Comparison of ENCODE assay signal across 15 mouse cellular contexts in genomic region chr7:4912248-4912647, GRCm38 (mm10). TPM values are rescaled to one million over a fixed set of nuclear protein-coding genes. Genes with fewer than 3 reads are reported as not detected.
DNase-seq lines count a peak whose midpoint lies in the region; ATAC-seq and TF ChIP-seq lines count a peak whose summit lies in the region.
"Had no signal": no experiment of that assay in that cellular context is flagged by ENCODE, and none has a peak within 500 bp of the region (broad histone marks: within the 10 kb centered on the region; RNA-seq: fewer than 3 reads in every experiment).

No protein-coding gene starts in this region.

- no peak for TF ChIP-seq CTCF in ES-Bruce4 (IDR thresholded peaks at IDR 0.05; ENCODE audit: low read depth, low read length)

- DNase-seq in hindbrain, embryonic 14.5 days (ENCODE audit: low spot score), result no peak
- DNase-seq in 3T3-L1 (ENCODE audit: low read depth, low spot score), result peak; percentile 58
- DNase-seq in layer of hippocampus, adult 11-12 months (ENCODE audit: low spot score), result no peak
- no peak for DNase-seq in left cerebral cortex, adult 8-10 months (ENCODE audit: low spot score in 2 of 2)

- 60% methylated on average over 5 of the region's 5 CpGs for WGBS in hindbrain, embryonic 14.5 days
- WGBS in hindbrain, embryonic 12.5 days, result 63% methylated on average over 5 of the region's 5 CpGs
- 65% methylated on average over 5 of the region's 5 CpGs for WGBS in hindbrain, embryonic 16.5 days
- WGBS in kidney, embryonic 14.5 days, result 77% methylated on average over 5 of the region's 5 CpGs

- no peaks in the 10 kb centered on the region for H3K36me3 ChIP-seq in hindbrain, embryonic 14.5 days (replicated peaks; ENCODE audit: control insufficient read depth, insufficient read depth)
- H3K36me3 ChIP-seq in hindbrain, embryonic 12.5 days, result no peaks in the 10 kb centered on the region
- peaks cover 8% of the 10 kb centered on the region for H3K36me3 ChIP-seq in ES-Bruce4 (ENCODE audit: control insufficient read depth, insufficient read depth, low read length, poor library complexity, severe bottlenecking)
- H3K36me3 ChIP-seq in hindbrain, embryonic 16.5 days (ENCODE audit: control insufficient read depth, insufficient read depth, low read length), result no peaks in the 10 kb centered on the region
- H3K36me3 ChIP-seq in kidney, embryonic 14.5 days (ENCODE audit: control insufficient read depth, insufficient read depth, low read length), result no peaks in the 10 kb centered on the region; the same call in 1 of the 2 replicates
- H3K36me3 ChIP-seq: stomach, embryonic 15.5 days had no signal

- no peaks in the 10 kb centered on the region for H3K9me3 ChIP-seq in hindbrain, embryonic 14.5 days (ENCODE audit: control insufficient read depth, low read length)
- H3K9me3 ChIP-seq in hindbrain, embryonic 12.5 days (replicated peaks), result no peaks in the 10 kb centered on the region
- no peaks in the 10 kb centered on the region for H3K9me3 ChIP-seq in ES-Bruce4 (replicated peaks; ENCODE audit: control insufficient read depth, insufficient read depth, low read length, poor library complexity, severe bottlenecking)
- no peaks in the 10 kb centered on the region for H3K9me3 ChIP-seq in hindbrain, embryonic 16.5 days (ENCODE audit: control insufficient read depth, low read length)
- H3K9me3 ChIP-seq in kidney, embryonic 14.5 days (ENCODE audit: control insufficient read depth, low read length), result no peaks in the 10 kb centered on the region
- H3K9me3 ChIP-seq: heart, embryonic 13.5 days; stomach, embryonic 15.5 days had no signal

- H3K9ac ChIP-seq in hindbrain, embryonic 14.5 days, result no peak overlapping the region
- no peak overlapping the region for H3K9ac ChIP-seq in hindbrain, embryonic 12.5 days
- peak overlapping the region; percentile 84 for H3K9ac ChIP-seq in ES-Bruce4 (ENCODE audit: low read depth, poor library complexity, severe bottlenecking)
- no peak overlapping the region for H3K9ac ChIP-seq in hindbrain, embryonic 16.5 days (ENCODE audit: low read depth, low read length)
- H3K9ac ChIP-seq in kidney, embryonic 14.5 days (ENCODE audit: low read depth, low read length), result no peak overlapping the region
- H3K9ac ChIP-seq: heart, embryonic 13.5 days; stomach, embryonic 15.5 days had no signal

- no peak overlapping the region for H3K4me2 ChIP-seq in hindbrain, embryonic 14.5 days (replicated peaks)
- no peak overlapping the region for H3K4me2 ChIP-seq in hindbrain, embryonic 12.5 days (replicated peaks)
- no peak overlapping the region; the same call in 1 of the 2 replicates for H3K4me2 ChIP-seq in hindbrain, embryonic 16.5 days (ENCODE audit: low read length)
- no peak overlapping the region for H3K4me2 ChIP-seq in kidney, embryonic 14.5 days (replicated peaks; ENCODE audit: low read depth, low read length)
- H3K4me2 ChIP-seq: heart, embryonic 13.5 days; stomach, embryonic 15.5 days had no signal

- H3K27ac ChIP-seq in hindbrain, embryonic 14.5 days, result no peak overlapping the region
- no peak overlapping the region for H3K27ac ChIP-seq in hindbrain, embryonic 12.5 days
- peak overlapping the region; percentile 82 for H3K27ac ChIP-seq in ES-Bruce4 (ENCODE audit: insufficient read depth, low read length)
- H3K27ac ChIP-seq in hindbrain, embryonic 16.5 days (ENCODE audit: low read depth, low read length), result no peak overlapping the region
- no peak overlapping the region for H3K27ac ChIP-seq in kidney, embryonic 14.5 days (ENCODE audit: low read depth, low read length)
- H3K27ac ChIP-seq: heart, embryonic 13.5 days; macrophage; stomach, embryonic 15.5 days had no signal

- peaks cover 22% of the 10 kb centered on the region for H3K4me1 ChIP-seq in hindbrain, embryonic 14.5 days (replicated peaks; ENCODE audit: control insufficient read depth, insufficient read depth, low read length)
- H3K4me1 ChIP-seq in hindbrain, embryonic 12.5 days, result peaks cover 20% of the 10 kb centered on the region
- peaks cover 3% of the 10 kb centered on the region for H3K4me1 ChIP-seq in ES-Bruce4 (ENCODE audit: control insufficient read depth, insufficient read depth, low read length)
- H3K4me1 ChIP-seq in hindbrain, embryonic 16.5 days (ENCODE audit: control insufficient read depth, insufficient read depth, low read depth, low read length), result peaks cover 19% of the 10 kb centered on the region
- H3K4me1 ChIP-seq in kidney, embryonic 14.5 days (ENCODE audit: control insufficient read depth, insufficient read depth, low read length), result peaks cover 17% of the 10 kb centered on the region

- no peak for ATAC-seq in hindbrain, embryonic 14.5 days (ENCODE audit: low FRiP score)
- ATAC-seq in hindbrain, embryonic 12.5 days (ENCODE audit: low FRiP score), result no peak
- ATAC-seq in hindbrain, embryonic 16.5 days, result no peak
- ATAC-seq in kidney, embryonic 14.5 days (ENCODE audit: low FRiP score, low TSS enrichment), result no peak

- peak overlapping the region; percentile 4; the same call in 1 of the 2 replicates for H3K4me3 ChIP-seq in hindbrain, embryonic 14.5 days (replicated peaks; ENCODE audit: low read length)
- H3K4me3 ChIP-seq in hindbrain, embryonic 12.5 days, result no peak overlapping the region
- H3K4me3 ChIP-seq in ES-Bruce4 (ENCODE audit: low read depth, low read length), result peak overlapping the region; percentile 100
- H3K4me3 ChIP-seq in hindbrain, embryonic 16.5 days (ENCODE audit: low read length), result peak overlapping the region; percentile 14
- H3K4me3 ChIP-seq in kidney, embryonic 14.5 days (ENCODE audit: low read length), result no peak overlapping the region
- H3K4me3 ChIP-seq: heart, embryonic 13.5 days; stomach, embryonic 15.5 days had no signal

- TF ChIP-seq EP300 in ES-Bruce4 (IDR thresholded peaks at IDR 0.05; ENCODE audit: insufficient read depth, low read depth, low read length), result 0 out of 2 replicates have a peak, but pooled peaks have one; percentile 23

- H3K27me3 ChIP-seq in hindbrain, embryonic 14.5 days (ENCODE audit: control insufficient read depth, insufficient read depth, low read length), result no peaks in the 10 kb centered on the region
- no peaks in the 10 kb centered on the region for H3K27me3 ChIP-seq in hindbrain, embryonic 12.5 days
- H3K27me3 ChIP-seq in ES-Bruce4 (ENCODE audit: control insufficient read depth, insufficient read depth, low read length, poor library complexity, severe bottlenecking), result no peaks in the 10 kb centered on the region
- no peaks in the 10 kb centered on the region for H3K27me3 ChIP-seq in hindbrain, embryonic 16.5 days (replicated peaks; ENCODE audit: control insufficient read depth, insufficient read depth, low read length)
- no peaks in the 10 kb centered on the region for H3K27me3 ChIP-seq in kidney, embryonic 14.5 days (ENCODE audit: control insufficient read depth, insufficient read depth, low read length)
- H3K27me3 ChIP-seq: heart, embryonic 13.5 days; stomach, embryonic 15.5 days had no signal

- peak; percentile 98 for TF ChIP-seq POLR2A in ES-Bruce4 (IDR thresholded peaks at IDR 0.05; ENCODE audit: insufficient read depth, low read length)

RNA-seq across cellular contexts. Expression of gene Zfp628, which starts 2.8 kb away (rescaled TPM):
- polyA plus RNA-seq in hindbrain, embryonic 14.5 days (2014; fragmentation: Nextera tagmentation; extraction: Ambion mirVana), result 3.6 and 4.2 TPM in 2 replicates
- 4.3 and 4.8 TPM in 2 replicates for polyA plus RNA-seq in hindbrain, embryonic 12.5 days (2016; fragmentation: Nextera tagmentation; extraction: Ambion mirVana)
- 5.0 and 5.4 TPM in 2 replicates for polyA plus RNA-seq in ES-Bruce4 (2011; ENCODE audit: insufficient read depth, insufficient read length, low read depth, missing spikeins)
- polyA plus RNA-seq in hindbrain, embryonic 16.5 days (2015; fragmentation: Nextera tagmentation; extraction: Ambion mirVana), result 3.2 and 4.2 TPM in 2 replicates
- 10 to 100 TPM; 14.7 to 16.8 (median 15.5) TPM for total RNA-seq in left cerebral cortex, adult 8-10 months (2022)
- 4.5 and 5.2 TPM in 2 replicates for polyA plus RNA-seq in kidney, embryonic 14.5 days (2014; fragmentation: Nextera tagmentation; extraction: Ambion mirVana)

RNA-seq across cellular contexts. Expression of gene Gm36210, which starts 5.9 kb away (rescaled TPM):
- polyA plus RNA-seq in hindbrain, embryonic 14.5 days (2014; fragmentation: Nextera tagmentation; extraction: Ambion mirVana), result 0.25 and 0.43 TPM in 2 replicates
- not detected in 2 replicates for polyA plus RNA-seq in hindbrain, embryonic 12.5 days (2016; fragmentation: Nextera tagmentation; extraction: Ambion mirVana)
- 1.1 TPM in 2 replicates for polyA plus RNA-seq in ES-Bruce4 (2011; ENCODE audit: insufficient read depth, insufficient read length, low read depth, missing spikeins)
- 0.48 and 0.52 TPM in 2 replicates for polyA plus RNA-seq in hindbrain, embryonic 16.5 days (2015; fragmentation: Nextera tagmentation; extraction: Ambion mirVana)
- total RNA-seq in left cerebral cortex, adult 8-10 months (2022), result under 1 TPM in 3 of 4 experiments, not detected in 1; 0.48 to 0.65 (median 0.51) TPM
- polyA plus RNA-seq in kidney, embryonic 14.5 days (2014; fragmentation: Nextera tagmentation; extraction: Ambion mirVana), result 0.22 TPM in 1 of 2 replicates, not detected in the other
- total RNA-seq: hematopoietic stem cell, adult 5-6 weeks; liver, adult 2 months; monocyte, adult 5-6 weeks had no signal
- polyA plus RNA-seq: heart, embryonic 13.5 days; large intestine, adult 2 months; macrophage; stomach, embryonic 15.5 days had no signal

RNA-seq across cellular contexts. Expression of gene Nat14, which starts 9.6 kb away (rescaled TPM):
- polyA plus RNA-seq in hindbrain, embryonic 14.5 days (2014; fragmentation: Nextera tagmentation; extraction: Ambion mirVana), result 23.3 and 23.6 TPM in 2 replicates
- 12.3 and 14.3 TPM in 2 replicates for polyA plus RNA-seq in hindbrain, embryonic 12.5 days (2016; fragmentation: Nextera tagmentation; extraction: Ambion mirVana)
- polyA plus RNA-seq in ES-Bruce4 (2011; ENCODE audit: insufficient read depth, insufficient read length, low read depth, missing spikeins), result 2.2 and 3.3 TPM in 2 replicates
- 35.2 and 39.3 TPM in 2 replicates for polyA plus RNA-seq in hindbrain, embryonic 16.5 days (2015; fragmentation: Nextera tagmentation; extraction: Ambion mirVana)
- 100 to 1,000 TPM in 1 of 4 experiments, 10 to 100 TPM in 3; 94.7 to 100 (median 95.8) TPM for total RNA-seq in left cerebral cortex, adult 8-10 months (2022)
- polyA plus RNA-seq in kidney, embryonic 14.5 days (2014; fragmentation: Nextera tagmentation; extraction: Ambion mirVana), result 3.1 and 3.6 TPM in 2 replicates
- total RNA-seq: hematopoietic stem cell, adult 5-6 weeks; monocyte, adult 5-6 weeks had no signal

RNA-seq across cellular contexts. Expression of gene Ssc5d, which starts 13.3 kb away (rescaled TPM):
- 0.74 and 0.82 TPM in 2 replicates for polyA plus RNA-seq in hindbrain, embryonic 14.5 days (2014; fragmentation: Nextera tagmentation; extraction: Ambion mirVana)
- 1.6 and 2.2 TPM in 2 replicates for polyA plus RNA-seq in hindbrain, embryonic 12.5 days (2016; fragmentation: Nextera tagmentation; extraction: Ambion mirVana)
- polyA plus RNA-seq in ES-Bruce4 (2011; ENCODE audit: insufficient read depth, insufficient read length, low read depth, missing spikeins), result 1.5 and 2.0 TPM in 2 replicates
- polyA plus RNA-seq in hindbrain, embryonic 16.5 days (2015; fragmentation: Nextera tagmentation; extraction: Ambion mirVana), result 1.1 and 2.4 TPM in 2 replicates
- 1 to 10 TPM; 2.1 to 3.5 (median 2.6) TPM for total RNA-seq in left cerebral cortex, adult 8-10 months (2022)
- 1.1 and 2.5 TPM in 2 replicates for polyA plus RNA-seq in kidney, embryonic 14.5 days (2014; fragmentation: Nextera tagmentation; extraction: Ambion mirVana)
- total RNA-seq: hematopoietic stem cell, adult 5-6 weeks; monocyte, adult 5-6 weeks had no signal

RNA-seq across cellular contexts. Expression of gene Isoc2a, which starts 35.3 kb away (rescaled TPM):
- 0.47 and 0.82 TPM in 2 replicates for polyA plus RNA-seq in hindbrain, embryonic 14.5 days (2014; fragmentation: Nextera tagmentation; extraction: Ambion mirVana)
- polyA plus RNA-seq in hindbrain, embryonic 12.5 days (2016; fragmentation: Nextera tagmentation; extraction: Ambion mirVana), result 0.88 and 1.2 TPM in 2 replicates
- polyA plus RNA-seq in ES-Bruce4 (2011; ENCODE audit: insufficient read depth, insufficient read length, low read depth, missing spikeins), result 3.3 and 4.3 TPM in 2 replicates
- 0.89 and 0.93 TPM in 2 replicates for polyA plus RNA-seq in hindbrain, embryonic 16.5 days (2015; fragmentation: Nextera tagmentation; extraction: Ambion mirVana)
- total RNA-seq in left cerebral cortex, adult 8-10 months (2022), result 10 to 100 TPM; 16.1 to 17.7 (median 17.1) TPM
- 0.95 and 1.3 TPM in 2 replicates for polyA plus RNA-seq in kidney, embryonic 14.5 days (2014; fragmentation: Nextera tagmentation; extraction: Ambion mirVana)

Comparison
In these comparisons a context has a peak if more than half of its experiments do, and no peak if none do; other contexts are left out.
1. H3K4me3 ChIP-seq: peak in hindbrain, embryonic 14.5 days (single experiment), ES-Bruce4 (single experiment) and hindbrain, embryonic 16.5 days (single experiment); none in hindbrain, embryonic 12.5 days (single experiment) and kidney, embryonic 14.5 days (single experiment).